Mouse (Mus musculus) neural tube, embryonic 11.5 days (tissue): Measurements from ENCODE around the gene Ntn1. TPM values are rescaled to one million over a fixed set of nuclear protein-coding genes. Genes with fewer than 3 reads are reported as not detected.

ENCODE experiments used
- ATAC-seq: fragments of 200-750 bp; cut with Nextera tagmentation; 2 replicates; pipeline ENCODE4 v1.8.0; 2017; ENCODE audit warnings: moderate number of reproducible peaks, mild to moderate bottlenecking, moderate TSS enrichment, moderate library complexity; ENCODE audit not compliant: insufficient read depth, low FRiP score, low TSS enrichment
- DNase-seq: peaks from one replicate; pipeline ENCODE4 v3.0.0-alpha.2; 2015; ENCODE audit warnings: low spot score
- H3K27ac ChIP-seq: fragments of 300-500 bp; sonication (generic); 2 replicates; pipeline ENCODE4 v1.5.1; 2014; ENCODE audit warnings: low read depth, mild to moderate bottlenecking, low read length
- H3K27me3 ChIP-seq: fragments of 300-500 bp; sonication (generic); 2 replicates; pipeline ENCODE4 v1.6.1; 2014; ENCODE audit warnings: mild to moderate bottlenecking, low read length, mixed read lengths; ENCODE audit not compliant: control insufficient read depth, insufficient read depth
- H3K36me3 ChIP-seq: fragments of 300-500 bp; sonication (generic); 2 replicates; pipeline ENCODE4 v1.6.1; 2014; ENCODE audit warnings: mild to moderate bottlenecking, low read length, moderate library complexity, mixed read lengths; ENCODE audit not compliant: control insufficient read depth, insufficient read depth
- H3K4me1 ChIP-seq: fragments of 300-500 bp; sonication (generic); 2 replicates; pipeline ENCODE4 v1.6.1; 2014; ENCODE audit warnings: low read length, mixed read lengths; ENCODE audit not compliant: control insufficient read depth, insufficient read depth
- H3K4me2 ChIP-seq: fragments of 300-500 bp; sonication (generic); 2 replicates; pipeline ENCODE4 v1.6.1; 2014; ENCODE audit warnings: low read depth, mild to moderate bottlenecking, moderate library complexity
- H3K4me3 ChIP-seq: fragments of 300-500 bp; sonication (generic); 2 replicates; pipeline ENCODE4 v1.5.1; 2014; ENCODE audit warnings: low read depth, low read length
- H3K9ac ChIP-seq: fragments of 300-500 bp; sonication (generic); 2 replicates; pipeline ENCODE4 v1.6.1; 2014; ENCODE audit warnings: mild to moderate bottlenecking, low read length
- H3K9me3 ChIP-seq: fragments of 300-500 bp; sonication (generic); 2 replicates; pipeline ENCODE4 v1.6.1; 2016; ENCODE audit warnings: low read length; ENCODE audit not compliant: control insufficient read depth
- WGBS: fragments of 180-500 bp; shearing (Covaris S2); extraction: QIAGEN DNeasy Blood & Tissue Kit; methylation state at CpG from one replicate; pipeline ENCODE4 v1.1.7; 2014; 5-methylcytosine and 5-hydroxymethylcytosine counted together
- polyA plus RNA-seq: library from polyadenylated mRNA; unstranded; fragments of >200 nt; fragmentation: Nextera tagmentation; extraction: Ambion mirVana; gene quantifications from 2 replicates; pipeline ENCODE4 v1.2.1, GENCODE M21; 2014

The Ntn1 gene
- polyA plus RNA-seq, 1 experiment from 2014 or later: 10.0 TPM

DNA sequence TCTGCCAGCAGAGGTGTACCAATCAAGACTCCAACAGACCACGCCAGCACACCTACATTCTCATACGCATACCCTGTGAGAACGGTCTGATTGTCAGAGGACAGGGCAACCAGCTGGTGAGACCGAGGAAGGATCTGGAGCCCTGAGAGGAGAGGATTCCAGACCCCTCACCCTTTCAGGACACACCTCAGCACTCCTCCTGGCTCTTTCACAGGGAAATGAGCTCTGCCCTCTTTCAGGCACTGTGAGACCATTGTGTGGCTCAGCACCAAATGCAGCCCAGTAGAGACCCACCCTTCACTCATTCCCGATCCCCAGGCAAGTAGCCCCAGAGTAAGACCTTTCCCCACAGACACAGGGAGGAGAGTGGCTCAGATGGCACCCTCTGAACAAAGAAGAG is 137.5 kb downstream of the Ntn1 start:
- H3K36me3 ChIP-seq: no peaks in the 10 kb centered on the region

DNA sequence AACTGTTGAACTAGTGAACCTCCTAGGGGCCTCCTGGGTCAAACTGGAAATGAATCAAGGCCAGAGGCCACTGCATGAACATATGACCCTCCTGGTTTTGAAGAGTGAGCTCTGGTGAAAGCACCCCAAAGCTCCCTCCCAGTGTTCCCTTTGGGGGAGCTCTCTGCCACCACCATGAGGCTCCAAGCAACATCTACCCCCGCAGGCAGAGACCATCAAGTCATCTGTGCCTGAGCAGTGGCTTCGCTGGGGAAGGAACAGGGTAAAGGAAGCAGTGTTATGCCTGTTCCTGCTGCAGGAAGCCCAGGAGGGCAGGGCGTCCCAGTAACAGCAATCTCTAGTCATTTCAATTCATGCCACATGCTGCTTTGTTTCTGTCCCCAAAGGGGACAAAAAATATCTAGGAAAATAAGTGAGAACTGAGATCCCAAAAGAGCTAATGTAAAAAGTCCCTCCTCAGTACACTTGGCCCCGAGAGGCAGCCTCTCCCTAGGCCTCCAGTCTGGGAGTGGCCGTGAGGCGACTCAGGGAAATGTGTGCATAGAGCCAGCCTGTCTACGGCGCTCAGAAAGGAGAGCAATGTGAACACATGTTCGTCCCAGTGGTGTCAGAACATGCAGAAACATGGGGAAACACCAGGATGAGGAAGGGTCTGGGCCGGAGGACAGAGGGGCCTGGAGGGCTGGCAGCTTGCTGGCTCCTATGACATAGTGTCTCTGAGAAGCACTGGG is 139.3 kb downstream of the Ntn1 start:
- WGBS: 79% methylated on average over 10 of the region's 10 CpGs
- Histone ChIP-seq H3K4me3 (no peak overlapping the region), H3K9ac (no peak overlapping the region; the same call in 1 of the 2 replicates), H3K27ac (no peak overlapping the region), H3K4me2 (no peak overlapping the region), H3K36me3 (no peaks in the 10 kb centered on the region), H3K4me1 (no peaks in the 10 kb centered on the region), H3K9me3 (no peaks in the 10 kb centered on the region), H3K27me3 (no peaks in the 10 kb centered on the region)
- no peak for DNase-seq
- ATAC-seq: no peak

More for the DNA sequence above, 137.5 kb downstream of the Ntn1 start:
- Histone ChIP-seq H3K27ac (no peak overlapping the region), H3K4me3 (no peak overlapping the region), H3K9ac (no peak overlapping the region), H3K9me3 (no peaks in the 10 kb centered on the region), H3K4me2 (no peak overlapping the region), H3K4me1 (no peaks in the 10 kb centered on the region), H3K27me3 (no peaks in the 10 kb centered on the region)
- ATAC-seq: no peak
- no peak for DNase-seq
- 94% methylated on average over 5 of the region's 5 CpGs for WGBS

DNA sequence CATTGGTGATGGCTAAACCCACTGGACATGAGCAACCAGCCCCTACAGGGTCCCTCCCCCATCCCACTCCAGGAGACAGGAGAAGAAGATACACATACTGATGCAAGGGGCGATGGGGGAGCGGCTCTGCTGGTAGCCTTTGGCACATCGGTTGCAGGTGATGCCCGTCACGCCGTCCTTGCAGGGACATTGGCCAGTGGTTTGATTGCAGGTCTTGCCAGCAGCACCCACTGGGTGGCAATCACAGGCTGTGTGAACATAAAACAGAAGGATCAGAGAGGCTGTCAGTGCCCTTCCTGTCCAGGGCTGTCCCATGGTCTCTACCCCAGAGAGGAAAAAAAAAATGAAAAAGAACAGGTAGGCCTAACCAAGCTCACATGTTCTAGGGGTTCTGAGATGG is 140.2 kb downstream of the Ntn1 start:
- Histone ChIP-seq H3K27ac (no peak overlapping the region), H3K9me3 (no peaks in the 10 kb centered on the region), H3K9ac (no peak overlapping the region), H3K4me2 (no peak overlapping the region), H3K4me1 (no peaks in the 10 kb centered on the region), H3K4me3 (no peak overlapping the region), H3K27me3 (no peaks in the 10 kb centered on the region), H3K36me3 (no peaks in the 10 kb centered on the region)
- no peak for DNase-seq
- no peak for ATAC-seq
- WGBS: 96% methylated on average over 6 of the region's 6 CpGs

DNA sequence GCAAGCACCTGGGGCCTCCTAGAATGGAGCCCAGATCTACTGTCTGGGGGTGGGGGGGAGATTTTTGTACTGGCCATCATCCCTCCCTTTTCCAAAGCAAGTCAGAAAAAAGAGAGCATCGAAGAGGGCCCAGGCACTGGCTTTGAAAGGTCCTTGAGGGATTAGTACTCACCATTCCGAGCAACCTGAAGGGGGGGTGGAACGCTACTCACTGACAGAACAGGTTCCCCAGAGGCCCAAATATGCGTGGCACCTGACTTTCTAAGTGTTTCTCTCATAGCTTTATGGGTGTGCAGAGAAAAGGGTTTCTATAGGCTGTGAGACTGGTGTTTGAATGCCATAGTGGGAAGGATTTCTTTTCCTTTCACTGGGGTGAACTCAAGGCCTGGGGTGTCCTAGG is 142.1 kb downstream of the Ntn1 start:
- Histone ChIP-seq H3K9ac (no peak overlapping the region), H3K9me3 (no peaks in the 10 kb centered on the region), H3K4me1 (no peaks in the 10 kb centered on the region), H3K4me2 (no peak overlapping the region), H3K4me3 (no peak overlapping the region), H3K36me3 (no peaks in the 10 kb centered on the region), H3K27me3 (no peaks in the 10 kb centered on the region), H3K27ac (no peak overlapping the region)
- 85% methylated on average over 4 of the region's 4 CpGs for WGBS
- DNase-seq: no peak
- ATAC-seq: no peak

DNA sequence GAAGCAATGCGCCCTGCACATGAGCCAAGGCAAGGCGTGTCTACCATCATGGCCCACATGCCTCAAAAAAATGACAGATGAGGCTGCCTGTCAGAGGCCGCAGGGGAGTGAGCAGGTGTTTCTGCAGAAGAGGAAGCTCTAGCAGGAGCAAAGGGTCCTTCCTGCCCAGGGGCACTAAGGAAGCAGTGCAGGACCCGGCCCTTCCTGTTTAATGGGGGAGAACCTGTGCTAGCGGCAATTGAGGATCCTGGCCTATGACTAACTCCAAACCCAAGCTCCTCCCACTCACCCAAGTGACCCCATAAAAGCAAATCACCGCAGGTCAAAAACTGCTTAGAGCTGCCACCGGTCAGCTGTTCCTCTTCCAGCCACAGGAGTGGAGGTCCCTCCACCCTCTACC is 147.1 kb downstream of the Ntn1 start:
- DNase-seq (no peak), ATAC-seq (no peak)
- 78% methylated on average over 7 of the region's 7 CpGs for WGBS
- Histone ChIP-seq H3K9ac (no peak overlapping the region), H3K4me2 (no peak overlapping the region), H3K4me1 (no peaks in the 10 kb centered on the region), H3K9me3 (no peaks in the 10 kb centered on the region), H3K27ac (no peak overlapping the region), H3K36me3 (no peaks in the 10 kb centered on the region), H3K27me3 (no peaks in the 10 kb centered on the region), H3K4me3 (no peak overlapping the region)

DNA sequence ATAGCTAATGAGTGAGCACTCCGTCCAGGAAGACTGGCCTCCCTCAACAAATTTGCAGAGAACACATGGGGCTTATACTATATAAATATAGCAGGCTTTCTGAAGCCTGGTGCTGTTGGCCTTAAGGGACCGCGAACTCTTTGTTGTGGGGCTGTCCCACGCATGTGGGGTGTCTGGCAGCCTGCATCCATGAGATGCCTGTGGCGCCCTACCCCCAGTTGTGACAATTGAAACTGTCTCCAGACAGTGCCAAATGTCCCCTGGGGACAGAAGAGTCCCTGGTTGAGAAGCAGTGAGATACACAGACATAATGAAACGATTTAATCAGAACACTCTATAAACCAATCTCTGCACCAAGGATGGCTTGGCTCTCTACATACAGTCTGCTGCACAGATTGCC is 150.5 kb downstream of the Ntn1 start:
- Histone ChIP-seq H3K4me1 (no peaks in the 10 kb centered on the region), H3K27me3 (no peaks in the 10 kb centered on the region), H3K4me3 (no peak overlapping the region), H3K27ac (no peak overlapping the region), H3K9me3 (no peaks in the 10 kb centered on the region), H3K4me2 (no peak overlapping the region), H3K36me3 (no peaks in the 10 kb centered on the region), H3K9ac (no peak overlapping the region)
- 83% methylated on average over 6 of the region's 6 CpGs for WGBS
- DNase-seq: no peak
- no peak for ATAC-seq

DNA sequence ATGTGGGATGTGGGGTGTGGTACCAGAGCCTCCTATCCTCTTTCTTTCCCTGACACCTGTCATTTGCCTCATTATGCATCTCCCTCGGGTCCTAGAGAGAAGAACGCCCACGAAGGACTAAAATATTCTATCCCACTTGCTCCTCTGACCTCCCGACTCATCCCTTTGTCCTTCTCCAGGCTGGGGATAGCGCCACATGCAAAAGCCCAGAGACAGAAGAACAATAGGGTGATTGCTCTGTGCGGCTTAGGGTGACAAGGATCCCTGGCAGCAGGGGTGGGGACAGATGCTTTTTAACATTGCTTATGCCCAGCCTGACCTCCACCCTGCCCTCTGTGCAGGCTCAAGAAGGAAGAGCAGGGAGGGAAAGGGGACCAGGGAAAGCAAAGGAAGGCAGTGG is 152.7 kb downstream of the Ntn1 start:
- Histone ChIP-seq H3K36me3 (0 out of 2 replicates have a peak, but pooled peaks cover 2% of the 10 kb centered on the region), H3K9ac (0 out of 2 replicates have a peak overlapping the region, but pooled peaks have one; percentile 11), H3K4me2 (no peak overlapping the region), H3K27me3 (no peaks in the 10 kb centered on the region), H3K9me3 (no peaks in the 10 kb centered on the region), H3K27ac (no peak overlapping the region), H3K4me3 (no peak overlapping the region), H3K4me1 (no peaks in the 10 kb centered on the region)
- WGBS: 35% methylated on average over 6 of the region's 6 CpGs
- DNase-seq: no peak
- ATAC-seq: no peak; the same call in 1 of the 2 replicates

DNA sequence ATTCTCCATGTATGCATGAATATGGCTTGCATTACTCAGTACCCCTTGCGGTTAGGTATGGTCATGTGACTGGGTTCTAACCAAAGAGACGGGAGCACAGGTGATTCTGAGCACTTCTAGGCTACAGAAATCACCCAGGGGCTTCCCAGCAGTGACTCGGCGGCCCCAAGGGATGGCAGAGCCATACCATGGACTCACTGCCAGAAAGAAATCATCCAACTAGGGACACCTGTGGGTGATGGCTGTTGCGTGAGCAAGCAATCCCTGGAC is 155.7 kb downstream of the Ntn1 start:
- Histone ChIP-seq H3K27me3 (peaks cover 4% of the 10 kb centered on the region; the same call in 1 of the 2 replicates), H3K4me2 (no peak overlapping the region), H3K36me3 (0 out of 2 replicates have a peak, but pooled peaks cover 2% of the 10 kb centered on the region), H3K4me3 (no peak overlapping the region), H3K9me3 (no peaks in the 10 kb centered on the region), H3K27ac (no peak overlapping the region), H3K4me1 (no peaks in the 10 kb centered on the region), H3K9ac (no peak overlapping the region)
- DNase-seq (no peak), ATAC-seq (no peak)
- 86% methylated on average over 5 of the region's 5 CpGs for WGBS

DNA sequence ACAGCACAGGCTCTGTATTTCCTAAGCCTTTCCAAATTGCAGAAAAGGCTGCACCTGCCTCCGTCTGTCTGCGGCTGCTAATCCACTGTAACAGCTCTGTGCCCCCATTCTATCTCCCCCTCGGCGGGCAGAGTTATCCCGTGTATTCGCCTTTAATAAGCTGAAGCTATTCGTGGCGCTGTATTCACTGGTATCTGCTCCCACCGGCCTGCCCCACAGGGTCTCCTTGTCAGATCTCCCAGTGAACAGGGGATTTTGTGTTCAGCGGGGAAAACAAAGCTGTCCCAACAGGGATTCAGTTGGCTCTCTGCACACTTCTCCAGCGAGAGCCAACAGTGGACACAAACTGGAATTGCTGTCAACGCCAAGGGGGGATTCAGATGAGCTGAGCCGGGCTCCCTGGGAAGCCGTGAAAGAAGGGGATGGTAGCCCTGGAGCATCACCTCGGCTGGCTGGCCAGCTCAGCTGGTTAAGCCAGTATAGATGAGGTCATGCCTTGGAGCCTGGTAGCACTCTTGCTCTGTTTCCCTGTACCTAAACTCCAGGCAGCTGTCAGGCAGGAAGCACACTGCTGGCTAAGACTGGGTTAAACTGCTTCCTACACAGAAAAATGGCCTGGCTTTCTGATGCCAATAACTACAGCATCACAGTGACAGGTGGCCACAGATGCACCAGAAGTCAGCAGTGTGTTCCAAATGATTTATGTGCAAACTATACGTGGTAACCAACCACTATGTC is 156.2 kb downstream of the Ntn1 start:
- ATAC-seq (no peak), DNase-seq (no peak)
- H3K4me2 ChIP-seq: no peak overlapping the region
- peaks cover 4% of the 10 kb centered on the region; the same call in 1 of the 2 replicates for H3K4me1 ChIP-seq
- H3K36me3 ChIP-seq: 0 out of 2 replicates have a peak, but pooled peaks cover 2% of the 10 kb centered on the region
- H3K9me3 ChIP-seq: no peaks in the 10 kb centered on the region
- H3K9ac ChIP-seq: no peak overlapping the region
- peaks cover 4% of the 10 kb centered on the region; the same call in 1 of the 2 replicates for H3K27me3 ChIP-seq
- no peak overlapping the region for H3K27ac ChIP-seq
- no peak overlapping the region for H3K4me3 ChIP-seq
- WGBS: 84% methylated on average over 16 of the region's 16 CpGs
